Mouse (Mus musculus) lung, adult 2 months (tissue): ENCODE results near the gene Rfx4. TPM values are rescaled to one million over a fixed set of nuclear protein-coding genes. Genes with fewer than 3 reads are reported as not detected.

Experiments
- DNase-seq: peaks from one replicate; pipeline ENCODE4 v3.0.0; 2022
- H3K4me1 ChIP-seq: fragments of 200-500 bp; 2 replicates; pipeline ENCODE4 v1.6.1; 2011; ENCODE audit warnings: low read length; ENCODE audit not compliant: control insufficient read depth, insufficient read depth
- H3K4me3 ChIP-seq: fragments of 200-500 bp; replicated peaks from 2 replicates; pipeline ENCODE3; 2011; ENCODE audit warnings: low read depth, mild to moderate bottlenecking, control low read depth, low read length; ENCODE audit errors: extremely low read depth
- CTCF ChIP-seq: fragments of 200-500 bp; IDR thresholded peaks from 2 replicates; pipeline ENCODE4 v1.5.1; 2011; ENCODE audit warnings: mild to moderate bottlenecking, low read length, control low read depth; ENCODE audit not compliant: insufficient read depth
- POLR2A ChIP-seq: fragments of 200-500 bp; IDR thresholded peaks from 2 replicates; pipeline ENCODE4 v1.6.1; 2011; ENCODE audit warnings: low read depth, mild to moderate bottlenecking, control low read depth, low read length, borderline replicate concordance; ENCODE audit errors: extremely low read depth
- WGBS: fragments of 180-500 bp; shearing (Covaris S2); methylation state at CpG from one replicate; pipeline ENCODE4 v1.1.7; 2018; 5-methylcytosine and 5-hydroxymethylcytosine counted together
- polyA plus RNA-seq: library from polyadenylated mRNA; depleted of rRNA; stranded (reverse); fragments of >200 nt; gene quantifications from 2 replicates; pipeline ENCODE4 v1.2.3, GENCODE M21; 2012; rRNA removed

Rfx4 gene
- polyA plus RNA-seq, 1 experiment, result 0.13 TPM

- 87% methylated on average over 5 of the region's 5 CpGs for WGBS
- no peaks in the 10 kb centered on the region for H3K4me1 ChIP-seq
- TF ChIP-seq CTCF (no peak), POLR2A (no peak)
- H3K4me3 ChIP-seq, result no peak overlapping the region
- DNase-seq, result no peak
Observed at GRCm38 (mm10) chr10:84938886-84939285, 183.0 kb downstream of the Rfx4 start.

- no peak overlapping the region for H3K4me3 ChIP-seq
- no peak for DNase-seq
- 35% methylated on average over 1 of the region's 1 CpGs for WGBS
- no peaks in the 10 kb centered on the region for H3K4me1 ChIP-seq
- TF ChIP-seq CTCF (no peak), POLR2A (no peak)
Observed at GRCm38 (mm10) chr10:84940356-84940755, 184.5 kb downstream of the Rfx4 start.

- 95% methylated on average over 3 of the region's 3 CpGs for WGBS
- DNase-seq, result no peak
- TF ChIP-seq POLR2A, result no peak
- Histone ChIP-seq H3K4me3 (no peak overlapping the region), H3K4me1 (peaks cover 7% of the 10 kb centered on the region)
Observed at GRCm38 (mm10) chr10:84945692-84946091, 189.8 kb downstream of the Rfx4 start.

- Histone ChIP-seq H3K4me3 (no peak overlapping the region), H3K4me1 (peaks cover 7% of the 10 kb centered on the region)
- 31% methylated on average over 8 of the region's 8 CpGs for WGBS
- no peak for DNase-seq
- no peak for TF ChIP-seq CTCF
Observed at GRCm38 (mm10) chr10:84948970-84949683, 193.3 kb downstream of the Rfx4 start.

GRCm38 (mm10) chr10:84949684-84950010 lies 193.8 kb downstream of the Rfx4 start:
- Histone ChIP-seq H3K4me3 (no peak overlapping the region), H3K4me1 (peaks cover 7% of the 10 kb centered on the region)
- DNase-seq, result no peak
- WGBS, result 39% methylated on average over 3 of the region's 3 CpGs
- TF ChIP-seq POLR2A (no peak), CTCF (no peak)

GRCm38 (mm10) chr10:84950384-84950783 lies 194.5 kb downstream of the Rfx4 start:
- Histone ChIP-seq H3K4me1 (peaks cover 7% of the 10 kb centered on the region), H3K4me3 (no peak overlapping the region)
- TF ChIP-seq CTCF (no peak), POLR2A (no peak)
- 66% methylated on average over 4 of the region's 4 CpGs for WGBS
- DNase-seq, result no peak

- DNase-seq, result no peak
- TF ChIP-seq POLR2A, result no peak
- no peak for TF ChIP-seq CTCF
- WGBS, result 93% methylated on average over 10 of the region's 10 CpGs
- Histone ChIP-seq H3K4me1 (peaks cover 4% of the 10 kb centered on the region), H3K4me3 (no peak overlapping the region)
Observed at GRCm38 (mm10) chr10:84954236-84954635, 198.4 kb downstream of the Rfx4 start.

Other genes starting within 250 kb of the Rfx4 start
- gene Ckap4, start 222.0 kb upstream of the Rfx4 start, polyA plus RNA-seq, result 20.9 and 26.5 TPM in 2 replicates
- gene Tcp11l2, start 179.4 kb upstream of the Rfx4 start, polyA plus RNA-seq, result 65.6 and 97.0 TPM in 2 replicates
- 4.0 and 5.7 TPM in 2 replicates for gene Polr3b, start 133.8 kb upstream of the Rfx4 start, polyA plus RNA-seq
- gene Ric8b, start 161.6 kb downstream of the Rfx4 start, polyA plus RNA-seq, result 8.5 and 12.9 TPM in 2 replicates